Mouse (Mus musculus) MEL (cell line): ENCODE measurements at regions not wholly inside any gene's neighbourhood (a gene's known extent, or its start where the extent isn't known, plus 50 kb on each side); places are given as distances from the start of the nearest gene placed in this dataset.

Experiments
- DNase-seq: peaks from one replicate; pipeline ENCODE4 v3.0.0; 2011; ENCODE audit warnings: low read depth, low spot score
- H3K27ac ChIP-seq: 2 replicates; pipeline ENCODE4 v1.5.1; 2012; ENCODE audit warnings: low read depth, mild to moderate bottlenecking, control low read depth, low read length, moderate library complexity; ENCODE audit not compliant: control insufficient read depth
- H3K27me3 ChIP-seq, 2 experiments: fragments of 150-350 bp in 1 of 2; sonication (generic) in 1 of 2; 2 replicates each; pipeline ENCODE4 v1.6.1; 2012; ENCODE audit warnings: low read length in 2 of 2, mild to moderate bottlenecking in 2 of 2, improper control_type of control experiment in 1 of 2, moderate library complexity in 1 of 2; ENCODE audit not compliant: insufficient read depth in 2 of 2, control insufficient read depth in 1 of 2
- H3K36me3 ChIP-seq, 2 experiments: 2 replicates each; pipeline ENCODE4 v1.6.1; 2012 to 2014; ENCODE audit warnings: low read length in 2 of 2, improper control_type of control experiment in 1 of 2, inconsistent platforms in 1 of 2, mild to moderate bottlenecking in 1 of 2; ENCODE audit not compliant: insufficient read depth in 2 of 2, control insufficient read depth in 1 of 2
- H3K4me1 ChIP-seq, 2 experiments: fragments of 150-350 bp in 1 of 2; sonication (generic) in 1 of 2; 2 replicates each; pipeline ENCODE4 v1.6.1; 2012; ENCODE audit warnings: low read length in 2 of 2, improper control_type of control experiment in 1 of 2, mild to moderate bottlenecking in 1 of 2; ENCODE audit not compliant: insufficient read depth in 2 of 2, control insufficient read depth in 1 of 2
- H3K4me3 ChIP-seq, 2 experiments: fragments of 150-350 bp in 1 of 2; sonication (generic) in 1 of 2; 2 replicates each; pipeline ENCODE4 v1.5.1; 2012; ENCODE audit warnings: low read depth in 2 of 2, low read length in 2 of 2, mild to moderate bottlenecking in 2 of 2, moderate library complexity in 2 of 2, control low read depth in 1 of 2, improper control_type of control experiment in 1 of 2; ENCODE audit not compliant: control insufficient read depth in 1 of 2, insufficient read depth in 1 of 2
- H3K79me2 ChIP-seq: 2 replicates; pipeline ENCODE4 v1.6.1; 2012; ENCODE audit warnings: mild to moderate bottlenecking, low read length, moderate library complexity; ENCODE audit not compliant: control insufficient read depth, poor library complexity, insufficient read depth
- H3K9ac ChIP-seq: 2 replicates; pipeline ENCODE4 v1.6.1; 2012; ENCODE audit warnings: low read depth, mild to moderate bottlenecking, control low read depth, low read length, moderate library complexity; ENCODE audit not compliant: control insufficient read depth, poor library complexity, severe bottlenecking
- H3K9me3 ChIP-seq: fragments of 150-350 bp; sonication (generic); replicated peaks from 2 replicates; pipeline ENCODE4 v1.6.1; 2012; ENCODE audit warnings: mild to moderate bottlenecking, low read length, improper control_type of control experiment, moderate library complexity; ENCODE audit not compliant: insufficient read depth
- BHLHE40 ChIP-seq: IDR thresholded peaks from 2 replicates; pipeline ENCODE4 v1.6.1; 2012; ENCODE audit warnings: low read depth, mild to moderate bottlenecking, inconsistent platforms, low read length, improper control_type of control experiment, borderline replicate concordance
- CHD2 ChIP-seq: IDR thresholded peaks from 2 replicates; pipeline ENCODE4 v1.6.1; 2011; ENCODE audit warnings: low read length, improper control_type of control experiment
- CTCF ChIP-seq, 3 experiments: IDR thresholded peaks in 2 of 3; conservative IDR thresholded peaks in 1 of 3; 2 replicates each; pipeline ENCODE4 v1.5.1; 2011 to 2012; ENCODE audit warnings: low read length in 3 of 3, low read depth in 2 of 3, mild to moderate bottlenecking in 2 of 3, improper control_type of control experiment in 1 of 3, inconsistent platforms in 1 of 3, mixed read lengths in 1 of 3, moderate library complexity in 1 of 3; ENCODE audit not compliant: control insufficient read depth in 1 of 3, insufficient read depth in 1 of 3, poor library complexity in 1 of 3, severe bottlenecking in 1 of 3
- ELF1 ChIP-seq: IDR thresholded peaks from 2 replicates; pipeline ENCODE4 v1.6.1; 2014; ENCODE audit warnings: low read depth, mild to moderate bottlenecking, inconsistent platforms, low read length, improper control_type of control experiment, moderate library complexity
- EP300 ChIP-seq, 2 experiments: IDR thresholded peaks; 2 replicates each; pipeline ENCODE4 v1.6.1; 2011; ENCODE audit warnings: improper control_type of control experiment in 2 of 2, low read length in 2 of 2, low read depth in 1 of 2, mild to moderate bottlenecking in 1 of 2
- ETS1 ChIP-seq: IDR thresholded peaks from 2 replicates; pipeline ENCODE4 v1.6.1; 2012; ENCODE audit warnings: low read depth, mild to moderate bottlenecking, inconsistent platforms, low read length, improper control_type of control experiment, moderate library complexity
- GABPA ChIP-seq: IDR thresholded peaks from 2 replicates; pipeline ENCODE4 v1.6.1; 2012; ENCODE audit warnings: low read depth, mild to moderate bottlenecking, inconsistent platforms, low read length, improper control_type of control experiment, moderate library complexity
- GATA1 ChIP-seq: IDR thresholded peaks from 2 replicates; pipeline ENCODE4 v1.6.1; 2011; ENCODE audit warnings: low read depth, low read length, improper control_type of control experiment
- HCFC1 ChIP-seq: IDR thresholded peaks from 2 replicates; pipeline ENCODE4 v1.6.1; 2012; ENCODE audit warnings: low read depth, mild to moderate bottlenecking, inconsistent platforms, low read length, improper control_type of control experiment, moderate library complexity
- JUND ChIP-seq: IDR thresholded peaks from 2 replicates; pipeline ENCODE4 v1.6.1; 2011; ENCODE audit warnings: low read depth, mild to moderate bottlenecking, improper control_type of control experiment, low read length
- KAT2A ChIP-seq: conservative IDR thresholded peaks from 2 replicates; pipeline ENCODE4 v1.6.1; 2012; ENCODE audit warnings: low read depth, low read length, improper control_type of control experiment, inconsistent platforms
- MAX ChIP-seq: IDR thresholded peaks from 2 replicates; pipeline ENCODE4 v1.6.1; 2011; ENCODE audit warnings: low read length, improper control_type of control experiment
- MAZ ChIP-seq: IDR thresholded peaks from 2 replicates; pipeline ENCODE4 v1.6.1; 2012; ENCODE audit warnings: low read depth, mild to moderate bottlenecking, inconsistent platforms, low read length, improper control_type of control experiment
- MEF2A ChIP-seq: IDR thresholded peaks from 2 replicates; pipeline ENCODE4 v1.6.1; 2014; ENCODE audit warnings: low read depth, mild to moderate bottlenecking, inconsistent platforms, low read length, improper control_type of control experiment; ENCODE audit not compliant: poor library complexity, insufficient replicate concordance, severe bottlenecking; ENCODE audit errors: extremely low read depth
- MYB ChIP-seq: IDR thresholded peaks from 2 replicates; pipeline ENCODE4 v1.6.1; 2011; ENCODE audit warnings: mild to moderate bottlenecking, low read depth, low read length, improper control_type of control experiment
- NELFE ChIP-seq: IDR thresholded peaks from 2 replicates; pipeline ENCODE4 v1.6.1; 2011; ENCODE audit warnings: low read depth, low read length, improper control_type of control experiment
- NRF1 ChIP-seq: IDR thresholded peaks from 2 replicates; pipeline ENCODE4 v1.6.1; 2014; ENCODE audit warnings: low read depth, mild to moderate bottlenecking, inconsistent platforms, low read length, improper control_type of control experiment, moderate library complexity; ENCODE audit not compliant: poor library complexity, insufficient read depth, severe bottlenecking
- POLR2A ChIP-seq, 2 experiments: IDR thresholded peaks; 2 replicates each; pipeline ENCODE4 v1.6.1; 2011 to 2012; ENCODE audit warnings: low read length in 2 of 2, mild to moderate bottlenecking in 2 of 2, control low read depth in 1 of 2, improper control_type of control experiment in 1 of 2, low read depth in 1 of 2, moderate library complexity in 1 of 2; ENCODE audit not compliant: control insufficient read depth in 1 of 2, insufficient read depth in 1 of 2, poor library complexity in 1 of 2
- RCOR1 ChIP-seq: IDR thresholded peaks from 2 replicates; pipeline ENCODE4 v1.6.1; 2012; ENCODE audit warnings: low read depth, mild to moderate bottlenecking, inconsistent platforms, low read length, improper control_type of control experiment
- SMC3 ChIP-seq: IDR thresholded peaks from 2 replicates; pipeline ENCODE4 v1.6.1; 2011; ENCODE audit warnings: low read depth, low read length, improper control_type of control experiment
- TAL1 ChIP-seq: IDR thresholded peaks from 2 replicates; pipeline ENCODE4 v1.6.1; 2012; ENCODE audit warnings: mild to moderate bottlenecking, inconsistent platforms, low read length, moderate library complexity, mixed read lengths
- UBTF ChIP-seq: IDR thresholded peaks from 2 replicates; pipeline ENCODE4 v1.6.1; 2012; ENCODE audit warnings: low read depth, mild to moderate bottlenecking, inconsistent platforms, low read length, improper control_type of control experiment, moderate library complexity, borderline replicate concordance; ENCODE audit not compliant: insufficient read depth
- USF1 ChIP-seq: IDR thresholded peaks from 2 replicates; pipeline ENCODE4 v1.6.1; 2014; ENCODE audit warnings: low read depth, mild to moderate bottlenecking, inconsistent platforms, low read length, improper control_type of control experiment, moderate library complexity
- USF2 ChIP-seq, 2 experiments: IDR thresholded peaks; 2 replicates each; pipeline ENCODE4 v1.6.1; 2011 to 2012; ENCODE audit warnings: improper control_type of control experiment in 2 of 2, low read length in 2 of 2, borderline replicate concordance in 1 of 2, inconsistent platforms in 1 of 2, low read depth in 1 of 2, mild to moderate bottlenecking in 1 of 2; ENCODE audit not compliant: insufficient read depth in 1 of 2
- ZKSCAN1 ChIP-seq: IDR thresholded peaks from 2 replicates; pipeline ENCODE4 v1.6.1; 2012; ENCODE audit warnings: low read depth, mild to moderate bottlenecking, inconsistent platforms, low read length, improper control_type of control experiment, moderate library complexity

DNA sequence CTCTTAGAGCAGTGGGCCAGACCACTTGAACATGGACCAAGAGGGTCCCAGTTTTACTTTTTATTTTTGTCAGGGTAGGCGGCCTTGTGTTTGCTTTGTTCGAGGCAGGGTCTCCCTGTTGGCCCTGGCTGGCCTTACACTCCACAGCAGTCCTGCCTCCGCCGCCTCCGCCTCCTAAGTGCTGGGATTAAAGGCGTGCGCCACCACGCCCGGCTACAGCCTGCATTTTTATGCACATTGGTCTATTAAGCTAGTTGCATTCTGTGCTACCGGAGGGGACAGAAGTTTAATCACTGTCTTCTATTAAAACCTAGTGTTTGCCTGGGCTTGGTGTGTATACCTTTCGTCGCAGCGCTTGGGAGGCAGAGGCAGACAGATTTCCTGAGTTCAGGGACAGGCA is 555.2 kb downstream of the Cdk5rap2 start:
- H3K4me1 ChIP-seq, result no peaks in the 10 kb centered on the region
- TF ChIP-seq MYB (no peak), NRF1 (no peak), CTCF (IDR thresholded peaks at IDR 0.05 in 2 of 3, conservative IDR thresholded peaks at IDR 0.05 in 1 of 3; ENCODE audit: control insufficient read depth in 1 of 3, insufficient read depth in 1 of 3, low read depth in 2 of 3, low read length in 3 of 3, poor library complexity in 1 of 3, severe bottlenecking in 1 of 3) (no peak), NELFE (no peak), RCOR1 (no peak), GATA1 (no peak), MEF2A (no peak), TAL1 (no peak), JUND (no peak), POLR2A (IDR thresholded peaks at IDR 0.05; ENCODE audit: control insufficient read depth in 1 of 2, insufficient read depth in 1 of 2, low read depth in 1 of 2, low read length in 2 of 2, poor library complexity in 1 of 2) (no peak), ELF1 (no peak), USF2 (IDR thresholded peaks at IDR 0.05; ENCODE audit: borderline replicate concordance in 1 of 2, insufficient read depth in 1 of 2, low read depth in 1 of 2, low read length in 2 of 2) (no peak), EP300 (IDR thresholded peaks at IDR 0.05; ENCODE audit: low read depth in 1 of 2, low read length in 2 of 2) (no peak), CHD2 (no peak), BHLHE40 (no peak)
- H3K4me3 ChIP-seq, result no peak overlapping the region
- no peaks in the 10 kb centered on the region for H3K36me3 ChIP-seq
- no peak overlapping the region for H3K9ac ChIP-seq
- no peaks in the 10 kb centered on the region for H3K27me3 ChIP-seq
- H3K27ac ChIP-seq, result no peak overlapping the region
- no peak for DNase-seq
- H3K79me2 ChIP-seq, result no peaks in the 10 kb centered on the region
- H3K9me3 ChIP-seq, result no peaks in the 10 kb centered on the region

DNA sequence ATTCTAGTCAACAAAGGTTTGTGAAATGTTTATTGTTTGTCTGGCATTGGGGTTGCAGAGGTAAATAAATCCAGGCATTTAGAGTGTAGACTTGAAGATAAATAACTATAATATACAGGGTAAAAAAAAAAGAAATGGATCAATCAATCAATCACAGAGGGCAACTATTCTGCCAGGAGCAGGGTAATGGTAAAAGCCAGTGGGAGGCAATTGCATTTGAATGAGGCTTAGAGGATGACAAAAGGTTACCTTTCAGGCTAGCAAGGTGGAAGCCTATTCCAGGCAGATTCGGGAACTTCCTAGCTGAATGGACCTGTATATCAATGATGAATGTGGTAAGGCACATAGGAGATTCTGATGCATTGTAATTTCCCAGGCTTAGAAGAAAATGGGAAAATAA is 557.6 kb downstream of the Cdk5rap2 start:
- DNase-seq, result no peak
- Histone ChIP-seq H3K4me1 (no peaks in the 10 kb centered on the region), H3K9ac (no peak overlapping the region), H3K36me3 (no peaks in the 10 kb centered on the region), H3K27me3 (no peaks in the 10 kb centered on the region), H3K27ac (no peak overlapping the region), H3K9me3 (no peaks in the 10 kb centered on the region), H3K79me2 (no peaks in the 10 kb centered on the region), H3K4me3 (no peak overlapping the region)
- TF ChIP-seq CHD2 (no peak), NRF1 (no peak), JUND (no peak), ETS1 (no peak), KAT2A (no peak), UBTF (no peak), USF1 (no peak), EP300 (IDR thresholded peaks at IDR 0.05; ENCODE audit: low read depth in 1 of 2, low read length in 2 of 2) (no peak), CTCF (IDR thresholded peaks at IDR 0.05 in 2 of 3, conservative IDR thresholded peaks at IDR 0.05 in 1 of 3; ENCODE audit: control insufficient read depth in 1 of 3, insufficient read depth in 1 of 3, low read depth in 2 of 3, low read length in 3 of 3, poor library complexity in 1 of 3, severe bottlenecking in 1 of 3) (no peak), HCFC1 (no peak), MAX (no peak), MYB (no peak), GABPA (no peak), ZKSCAN1 (no peak), MAZ (no peak), SMC3 (no peak), POLR2A (IDR thresholded peaks at IDR 0.05; ENCODE audit: control insufficient read depth in 1 of 2, insufficient read depth in 1 of 2, low read depth in 1 of 2, low read length in 2 of 2, poor library complexity in 1 of 2) (no peak)
